Mouse (Mus musculus) hindbrain, postnatal 0 days (tissue): ENCODE results near the gene Gm20388. TPM values are rescaled to one million over a fixed set of nuclear protein-coding genes. Genes with fewer than 3 reads are reported as not detected.

Source experiments
- ATAC-seq: fragments of 200-750 bp; cut with Nextera tagmentation; 2 replicates; pipeline ENCODE4 v1.8.0; 2017; ENCODE audit warnings: mild to moderate bottlenecking, moderate TSS enrichment, moderate library complexity
- DNase-seq: peaks from one replicate; pipeline ENCODE4 v3.0.0-alpha.2; 2015; ENCODE audit warnings: low spot score
- H3K27ac ChIP-seq: fragments of 300-500 bp; sonication (generic); 2 replicates; pipeline ENCODE4 v1.5.1; 2014; ENCODE audit warnings: mild to moderate bottlenecking
- H3K27me3 ChIP-seq: fragments of 300-500 bp; sonication (generic); 2 replicates; pipeline ENCODE4 v1.6.1; 2014; ENCODE audit warnings: low read length, mixed read lengths; ENCODE audit not compliant: insufficient read depth
- H3K36me3 ChIP-seq: fragments of 300-500 bp; sonication (generic); 2 replicates; pipeline ENCODE4 v1.6.1; 2014; ENCODE audit warnings: low read length, mixed read lengths; ENCODE audit not compliant: insufficient read depth
- H3K4me1 ChIP-seq: fragments of 300-500 bp; sonication (generic); 2 replicates; pipeline ENCODE4 v1.6.1; 2014; ENCODE audit warnings: antibody characterized with exemption, low read length, mixed read lengths; ENCODE audit not compliant: insufficient read depth
- H3K4me2 ChIP-seq: fragments of 300-500 bp; sonication (generic); 2 replicates; pipeline ENCODE4 v1.6.1; 2014; ENCODE audit warnings: low read depth, mild to moderate bottlenecking, low read length, moderate library complexity, mixed read lengths
- H3K4me3 ChIP-seq: fragments of 300-500 bp; sonication (generic); 2 replicates; pipeline ENCODE4 v1.5.1; 2014; ENCODE audit warnings: low read length
- H3K9ac ChIP-seq: fragments of 300-500 bp; sonication (generic); replicated peaks from 2 replicates; pipeline ENCODE4 v1.6.1; 2014; ENCODE audit warnings: mild to moderate bottlenecking, low read length, moderate library complexity, mixed read lengths
- H3K9me3 ChIP-seq: fragments of 300-500 bp; sonication (generic); 2 replicates; pipeline ENCODE4 v1.6.1; 2016; ENCODE audit warnings: low read length, mixed read lengths
- CTCF ChIP-seq: IDR thresholded peaks from 2 replicates; pipeline ENCODE4 v1.5.1; 2016; ENCODE audit warnings: antibody characterized with exemption, control low read depth, low read depth
- WGBS: fragments of 180-500 bp; shearing (Covaris S2); extraction: QIAGEN DNeasy Blood & Tissue Kit; methylation state at CpG from one replicate; pipeline ENCODE4 v1.1.7; 2014; 5-methylcytosine and 5-hydroxymethylcytosine counted together
- polyA plus RNA-seq: library from polyadenylated mRNA; unstranded; fragments of >200 nt; fragmentation: Nextera tagmentation; extraction: Ambion mirVana; gene quantifications from 2 replicates; pipeline ENCODE4 v1.2.1, GENCODE M21; 2015
- total RNA-seq: library from RNA; depleted of rRNA; stranded (reverse); fragments of >200 nt; gene quantifications from 2 replicates; pipeline ENCODE4 v1.2.3, GENCODE M21; 2014

Gene Gm20388
- total and polyA plus RNA-seq, 2 experiments from 2014 or later = 71.3 TPM; not detected in 1

DNA sequence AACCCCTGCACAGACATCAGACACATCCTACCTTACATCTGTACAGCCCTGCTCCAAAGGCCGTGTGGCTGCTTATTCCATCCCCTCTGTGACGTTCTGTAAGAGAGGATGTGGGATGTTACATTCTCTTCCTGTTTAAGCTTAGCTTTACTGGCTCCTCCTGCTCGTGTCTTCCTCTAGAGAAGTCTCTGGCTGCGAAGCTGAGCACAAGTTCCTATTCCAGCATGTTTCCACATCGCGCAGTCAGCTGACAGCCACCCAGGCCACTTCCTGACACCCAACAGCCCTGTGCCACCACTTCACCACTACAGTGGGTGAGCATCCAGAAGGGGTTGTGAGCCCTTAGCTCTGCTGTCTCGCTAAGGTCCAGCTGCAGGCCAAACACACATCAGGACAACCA is 1881.5 kb downstream of the Gm20388 start:
- peaks cover 6% of the 10 kb centered on the region; the same call in 1 of the 2 replicates for H3K36me3 ChIP-seq

DNA sequence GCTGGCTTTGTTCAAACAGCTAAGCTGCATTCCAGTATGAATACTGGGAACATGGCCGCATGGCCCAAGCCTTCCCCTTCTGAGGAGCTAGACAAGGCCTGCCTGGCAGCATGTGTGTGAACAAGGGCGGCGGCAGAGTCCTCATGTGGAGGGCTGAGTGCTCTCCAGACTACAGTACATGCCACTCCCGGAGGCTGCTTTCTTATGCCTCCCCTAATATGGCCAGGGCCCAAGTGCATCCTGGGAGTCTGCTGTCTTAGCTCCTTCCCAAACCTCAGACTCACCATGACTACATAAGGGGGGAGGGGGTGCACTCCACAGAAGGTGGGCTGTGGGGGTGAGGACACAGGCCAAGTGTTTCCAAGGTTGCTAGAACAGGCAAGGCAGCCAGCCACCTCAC is 1882.0 kb downstream of the Gm20388 start:
- ATAC-seq = no peak
- Histone ChIP-seq H3K27ac (0 out of 2 replicates have a peak overlapping the region, but pooled peaks have one; percentile 3), H3K4me3 (no peak overlapping the region), H3K9ac (no peak overlapping the region), H3K9me3 (no peaks in the 10 kb centered on the region), H3K36me3 (peaks cover 11% of the 10 kb centered on the region; the same call in 1 of the 2 replicates), H3K27me3 (no peaks in the 10 kb centered on the region), H3K4me1 (no peaks in the 10 kb centered on the region), H3K4me2 (no peak overlapping the region)
- 69% methylated on average over 4 of the region's 4 CpGs for WGBS
- no peak for TF ChIP-seq CTCF
- no peak for DNase-seq

More for the DNA sequence above, 1881.5 kb downstream of the Gm20388 start:
- Histone ChIP-seq H3K27ac (no peak overlapping the region), H3K9ac (no peak overlapping the region), H3K4me2 (no peak overlapping the region), H3K9me3 (no peaks in the 10 kb centered on the region), H3K4me1 (no peaks in the 10 kb centered on the region), H3K4me3 (no peak overlapping the region), H3K27me3 (no peaks in the 10 kb centered on the region)
- TF ChIP-seq CTCF = no peak
- ATAC-seq (no peak), DNase-seq (no peak)
- WGBS = 82% methylated on average over 7 of the region's 7 CpGs

DNA sequence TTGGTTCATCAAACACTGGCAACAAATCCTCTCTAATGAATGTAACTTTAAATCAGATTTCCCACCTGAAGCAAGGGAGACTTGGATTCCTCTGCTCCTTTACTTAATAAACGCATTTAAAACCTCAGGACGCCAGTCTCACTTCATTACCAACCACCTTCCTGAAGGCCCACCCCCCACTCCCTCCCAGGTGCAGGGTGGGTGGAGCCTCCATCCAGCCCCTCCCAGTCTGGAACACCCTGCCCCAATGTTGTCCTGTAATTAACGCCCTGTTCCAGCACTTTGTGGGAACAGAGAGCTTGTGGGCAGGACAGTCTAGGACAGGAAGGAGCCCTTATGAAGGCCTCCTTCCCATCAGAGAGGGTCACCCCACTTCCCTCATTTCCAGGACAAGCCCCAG is 1883.5 kb downstream of the Gm20388 start:
- TF ChIP-seq CTCF = no peak
- H3K4me1 ChIP-seq = no peaks in the 10 kb centered on the region
- no peak overlapping the region for H3K4me2 ChIP-seq
- H3K36me3 ChIP-seq = peaks cover 12% of the 10 kb centered on the region; the same call in 1 of the 2 replicates
- no peak overlapping the region for H3K4me3 ChIP-seq
- ATAC-seq (no peak), DNase-seq (no peak)
- H3K27me3 ChIP-seq = no peaks in the 10 kb centered on the region
- H3K27ac ChIP-seq = no peak overlapping the region
- no peak overlapping the region for H3K9ac ChIP-seq
- 58% methylated on average over 3 of the region's 3 CpGs for WGBS
- no peaks in the 10 kb centered on the region for H3K9me3 ChIP-seq

DNA sequence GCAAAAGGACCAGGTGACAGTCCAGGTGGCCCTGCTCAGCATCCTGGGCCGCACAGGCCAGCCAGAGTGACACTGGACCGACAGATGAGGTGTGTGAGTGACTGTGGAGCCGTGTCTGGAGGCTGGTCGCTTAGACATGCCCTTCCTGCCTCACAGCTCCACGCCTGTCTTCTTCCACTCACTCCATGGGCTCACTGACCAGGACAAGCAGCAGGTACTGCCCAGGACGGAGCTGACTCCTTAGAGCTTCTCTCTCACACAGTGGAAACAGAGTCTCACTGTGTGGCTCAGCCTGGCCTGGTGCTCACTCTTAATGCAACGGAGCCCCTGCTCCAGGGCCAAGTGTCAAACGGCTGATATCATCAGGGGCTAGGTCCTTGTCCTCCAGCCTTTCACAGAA is 1884.8 kb downstream of the Gm20388 start:
- Histone ChIP-seq H3K4me1 (no peaks in the 10 kb centered on the region), H3K9ac (no peak overlapping the region), H3K36me3 (peaks cover 22% of the 10 kb centered on the region), H3K27me3 (no peaks in the 10 kb centered on the region), H3K4me2 (no peak overlapping the region), H3K9me3 (no peaks in the 10 kb centered on the region), H3K4me3 (no peak overlapping the region), H3K27ac (no peak overlapping the region)
- WGBS = 94% methylated on average over 8 of the region's 8 CpGs
- DNase-seq (no peak), ATAC-seq (no peak)
- no peak for TF ChIP-seq CTCF

DNA sequence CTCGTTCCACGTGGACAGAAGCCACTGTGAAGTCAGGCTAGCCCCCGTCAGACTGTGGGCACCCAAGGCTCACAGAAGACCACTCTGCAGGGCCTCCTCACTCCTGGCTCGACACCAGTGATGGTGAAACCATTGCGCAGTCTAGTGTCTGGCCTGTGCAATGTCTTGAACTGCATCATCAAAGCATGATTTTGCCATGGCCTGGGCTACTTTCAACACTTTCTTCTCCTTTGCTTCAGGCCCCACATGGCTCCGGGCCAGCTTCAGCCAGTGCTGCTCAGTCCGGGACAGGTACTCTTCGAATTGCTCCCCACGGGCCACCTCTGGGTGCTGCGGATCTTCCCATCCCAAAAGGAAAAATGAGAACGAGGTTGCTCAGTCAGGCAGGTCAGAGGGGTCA is 1885.8 kb downstream of the Gm20388 start:
- Histone ChIP-seq H3K27ac (no peak overlapping the region), H3K4me1 (no peaks in the 10 kb centered on the region), H3K4me3 (no peak overlapping the region), H3K36me3 (peaks cover 27% of the 10 kb centered on the region), H3K9ac (no peak overlapping the region), H3K27me3 (no peaks in the 10 kb centered on the region), H3K9me3 (no peaks in the 10 kb centered on the region), H3K4me2 (no peak overlapping the region)
- ATAC-seq = no peak
- DNase-seq = no peak
- TF ChIP-seq CTCF = no peak
- 92% methylated on average over 11 of the region's 11 CpGs for WGBS

DNA sequence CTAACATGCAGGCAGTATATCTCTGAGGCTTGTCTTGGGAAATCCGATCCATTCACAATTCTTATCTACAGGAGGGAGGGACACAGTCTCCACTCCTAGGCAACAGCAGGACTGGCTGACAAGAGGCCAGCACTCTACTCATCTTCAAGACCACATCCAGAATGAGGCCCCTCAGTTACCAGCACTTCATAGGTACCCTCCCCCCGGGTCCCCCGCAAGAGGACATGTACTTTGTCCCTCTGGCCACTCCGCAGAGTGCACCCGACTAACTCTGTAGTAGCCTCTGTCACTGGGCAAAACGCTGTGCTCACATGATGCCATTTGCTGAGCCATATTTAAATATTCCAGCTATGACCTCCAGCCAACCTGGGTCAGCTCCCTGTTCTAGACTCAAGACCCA is 1887.8 kb downstream of the Gm20388 start:
- Histone ChIP-seq H3K4me3 (no peak overlapping the region), H3K27me3 (no peaks in the 10 kb centered on the region), H3K36me3 (peaks cover 27% of the 10 kb centered on the region), H3K9ac (no peak overlapping the region), H3K4me1 (no peaks in the 10 kb centered on the region), H3K9me3 (no peaks in the 10 kb centered on the region), H3K27ac (no peak overlapping the region), H3K4me2 (no peak overlapping the region)
- 88% methylated on average over 6 of the region's 6 CpGs for WGBS
- no peak for DNase-seq
- no peak for TF ChIP-seq CTCF
- ATAC-seq = no peak

DNA sequence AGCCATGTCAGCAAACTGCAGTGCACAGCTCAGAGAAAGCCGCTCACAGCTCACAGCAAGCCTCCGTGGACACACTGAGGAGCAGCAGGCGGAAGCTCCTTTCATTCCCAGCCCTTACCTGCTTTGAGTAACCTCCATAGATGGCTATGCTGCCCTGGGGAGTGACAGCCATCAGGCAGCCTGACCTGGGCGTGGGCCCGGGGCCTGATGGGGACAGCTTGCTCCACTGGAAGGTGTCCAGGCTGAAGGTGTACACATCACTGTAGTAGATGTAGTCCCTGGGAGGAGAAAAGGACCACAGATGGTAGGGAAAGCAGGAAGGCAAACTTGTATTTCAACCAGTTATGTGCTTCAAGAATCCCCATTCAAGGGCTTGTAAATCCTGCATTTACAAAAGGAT is 1894.2 kb downstream of the Gm20388 start:
- Histone ChIP-seq H3K27ac (no peak overlapping the region), H3K4me3 (no peak overlapping the region), H3K36me3 (peaks cover 36% of the 10 kb centered on the region), H3K27me3 (no peaks in the 10 kb centered on the region), H3K4me1 (no peaks in the 10 kb centered on the region), H3K9me3 (no peaks in the 10 kb centered on the region), H3K9ac (no peak overlapping the region), H3K4me2 (no peak overlapping the region)
- 91% methylated on average over 5 of the region's 5 CpGs for WGBS
- ATAC-seq (no peak), DNase-seq (no peak)
- no peak for TF ChIP-seq CTCF
